Mouse (Mus musculus): ENCODE measurements around the gene Evi5. TPM values are rescaled to one million over a fixed set of nuclear protein-coding genes. Genes with fewer than 3 reads are reported as not detected.

Gene Evi5
- polyA plus RNA-seq, 1 experiment from 2014 or later = 19.8 TPM

- Histone ChIP-seq H3K27ac (no peak overlapping the region), H3K36me3 (ENCODE audit: inconsistent target) (no peaks in the 10 kb centered on the region), H3K79me2 (ENCODE audit: inconsistent target) (no peaks in the 10 kb centered on the region), H3K4me3 (ENCODE audit: inconsistent target) (no peak overlapping the region)
- WGBS (ENCODE audit: missing documents) = 23% methylated on average over 1 of the region's 1 CpGs
Observed at GRCm38 (mm10) chr5:107706262-107706661, 168.6 kb downstream of the Evi5 start.

GRCm38 (mm10) chr5:107705756-107706155 is 169.2 kb downstream of the Evi5 start:
- Histone ChIP-seq H3K4me3 (ENCODE audit: inconsistent target) (no peak overlapping the region), H3K79me2 (ENCODE audit: inconsistent target) (no peaks in the 10 kb centered on the region), H3K36me3 (ENCODE audit: inconsistent target) (no peaks in the 10 kb centered on the region), H3K27ac (no peak overlapping the region)
- WGBS (ENCODE audit: missing documents) = 54% methylated on average over 4 of the region's 4 CpGs

- Histone ChIP-seq H3K4me3 (ENCODE audit: inconsistent target) (no peak overlapping the region), H3K36me3 (ENCODE audit: inconsistent target) (no peaks in the 10 kb centered on the region), H3K79me2 (ENCODE audit: inconsistent target) (no peaks in the 10 kb centered on the region), H3K27ac (no peak overlapping the region)
- 89% methylated on average over 6 of the region's 6 CpGs for WGBS (ENCODE audit: missing documents)
Observed at GRCm38 (mm10) chr5:107703207-107703763, 171.6 kb downstream of the Evi5 start.

GRCm38 (mm10) chr5:107701658-107702057 is 173.2 kb downstream of the Evi5 start:
- Histone ChIP-seq H3K27ac (no peak overlapping the region), H3K4me3 (ENCODE audit: inconsistent target) (no peak overlapping the region), H3K36me3 (ENCODE audit: inconsistent target) (no peaks in the 10 kb centered on the region), H3K79me2 (ENCODE audit: inconsistent target) (no peaks in the 10 kb centered on the region)
- WGBS (ENCODE audit: missing documents) = 93% methylated on average over 9 of the region's 9 CpGs

GRCm38 (mm10) chr5:107700873-107701272 is 174.0 kb downstream of the Evi5 start:
- Histone ChIP-seq H3K36me3 (ENCODE audit: inconsistent target) (no peaks in the 10 kb centered on the region), H3K27ac (no peak overlapping the region), H3K79me2 (ENCODE audit: inconsistent target) (no peaks in the 10 kb centered on the region), H3K4me3 (ENCODE audit: inconsistent target) (no peak overlapping the region)
- whole genome bisulfite sequencing (ENCODE audit: missing documents) = 47% methylated on average over 10 of the region's 10 CpGs

- no peak overlapping the region for H3K27ac ChIP-seq
- H3K4me3 ChIP-seq (ENCODE audit: inconsistent target) = no peak overlapping the region
- WGBS (ENCODE audit: missing documents) = 12% methylated on average over 8 of the region's 8 CpGs
- H3K79me2 ChIP-seq (ENCODE audit: inconsistent target) = no peaks in the 10 kb centered on the region
- H3K36me3 ChIP-seq (ENCODE audit: inconsistent target) = no peaks in the 10 kb centered on the region
Observed at GRCm38 (mm10) chr5:107698888-107699287, 176.0 kb downstream of the Evi5 start.

GRCm38 (mm10) chr5:107695019-107695418 is 179.9 kb downstream of the Evi5 start:
- Histone ChIP-seq H3K36me3 (ENCODE audit: inconsistent target) (no peaks in the 10 kb centered on the region), H3K27ac (no peak overlapping the region), H3K79me2 (ENCODE audit: inconsistent target) (no peaks in the 10 kb centered on the region), H3K4me3 (ENCODE audit: inconsistent target) (no peak overlapping the region)
- WGBS (ENCODE audit: missing documents) = 100% methylated on average over 2 of the region's 3 CpGs

Other genes starting within 250 kb of the Evi5 start
- 0.11 to 0.19 TPM (median 0.15 TPM) in 3 replicates for gene Gfi1, start 149.1 kb downstream of the Evi5 start, polyA plus RNA-seq (2018)
- not detected in 3 replicates for gene Ube2d2b, start 45.0 kb downstream of the Evi5 start, polyA plus RNA-seq (2018)
- 176 to 189 TPM (median 181 TPM) in 3 replicates for gene Rpl5, start 25.4 kb upstream of the Evi5 start, polyA plus RNA-seq (2018)
- 9.4 to 24.9 TPM (median 18.7 TPM) in 3 replicates for gene Fam69a, start 112.0 kb upstream of the Evi5 start, polyA plus RNA-seq (2018)
- gene Mtf2, start 190.6 kb upstream of the Evi5 start, polyA plus RNA-seq (2018) = 12.2 to 17.6 TPM (median 17.4 TPM) in 3 replicates